Mouse (Mus musculus): ENCODE data around the gene Col5a1. TPM values are rescaled to one million over a fixed set of nuclear protein-coding genes. Genes with fewer than 3 reads are reported as not detected.

Gene Col5a1
- total and polyA plus RNA-seq, 3 experiments: 31.1 to 75.5 TPM; not detected in 1

GRCm38 (mm10) chr2:27893015-27893414 lies 6.8 kb downstream of the Col5a1 start:
- DNase-seq (ENCODE audit: low read depth, low spot score): no peak
- no peak for TF ChIP-seq HCFC1 (IDR thresholded peaks at IDR 0.05; ENCODE audit: low read depth, low read length)
- Histone ChIP-seq H3K4me1 (ENCODE audit: control insufficient read depth in 1 of 2, insufficient read depth in 2 of 2, low read length in 2 of 2) (no peaks in the 10 kb centered on the region), H3K79me2 (ENCODE audit: control insufficient read depth, insufficient read depth, low read length, poor library complexity) (no peaks in the 10 kb centered on the region), H3K27me3 (ENCODE audit: control insufficient read depth in 1 of 2, insufficient read depth in 2 of 2, low read length in 2 of 2) (peaks cover 0 to 1% of the 10 kb centered on the region in 2 experiments; a peak in 1 of 4 replicates), H3K27ac (ENCODE audit: control insufficient read depth, low read depth, low read length) (no peak overlapping the region), H3K36me3 (ENCODE audit: control insufficient read depth in 1 of 2, insufficient read depth in 2 of 2, low read length in 2 of 2) (no peaks in the 10 kb centered on the region), H3K9me3 (replicated peaks; ENCODE audit: insufficient read depth, low read length) (no peaks in the 10 kb centered on the region), H3K4me3 (ENCODE audit: control insufficient read depth in 1 of 2, insufficient read depth in 1 of 2, low read depth in 2 of 2, low read length in 2 of 2) (no peak overlapping the region), H3K9ac (ENCODE audit: control insufficient read depth, low read depth, low read length, poor library complexity, severe bottlenecking) (no peak overlapping the region)

GRCm38 (mm10) chr2:27894986-27895385 lies 8.8 kb downstream of the Col5a1 start:
- Histone ChIP-seq H3K9ac (ENCODE audit: control insufficient read depth, low read depth, low read length, poor library complexity, severe bottlenecking) (no peak overlapping the region), H3K4me1 (ENCODE audit: control insufficient read depth in 1 of 2, insufficient read depth in 2 of 2, low read length in 2 of 2) (no peaks in the 10 kb centered on the region), H3K9me3 (replicated peaks; ENCODE audit: insufficient read depth, low read length) (no peaks in the 10 kb centered on the region), H3K4me3 (ENCODE audit: control insufficient read depth in 1 of 2, insufficient read depth in 1 of 2, low read depth in 2 of 2, low read length in 2 of 2) (no peak overlapping the region), H3K27me3 (ENCODE audit: control insufficient read depth in 1 of 2, insufficient read depth in 2 of 2, low read length in 2 of 2) (peaks cover 0 to 1% of the 10 kb centered on the region in 2 experiments; a peak in 1 of 4 replicates), H3K79me2 (ENCODE audit: control insufficient read depth, insufficient read depth, low read length, poor library complexity) (no peaks in the 10 kb centered on the region), H3K36me3 (ENCODE audit: control insufficient read depth in 1 of 2, insufficient read depth in 2 of 2, low read length in 2 of 2) (no peaks in the 10 kb centered on the region), H3K27ac (ENCODE audit: control insufficient read depth, low read depth, low read length) (no peak overlapping the region)
- no peak for DNase-seq (ENCODE audit: low read depth, low spot score)
- TF ChIP-seq SIN3A (IDR thresholded peaks at IDR 0.05; ENCODE audit: low read length): no peak
- TF ChIP-seq ELF1 (IDR thresholded peaks at IDR 0.05; ENCODE audit: low read depth, low read length): no peak
- TF ChIP-seq MXI1 (IDR thresholded peaks at IDR 0.05; ENCODE audit: low read depth, low read length): no peak
- no peak for TF ChIP-seq RCOR1 (IDR thresholded peaks at IDR 0.05; ENCODE audit: low read depth, low read length)

- Histone ChIP-seq H3K79me2 (ENCODE audit: control insufficient read depth, insufficient read depth, low read length, poor library complexity) (no peaks in the 10 kb centered on the region), H3K9ac (ENCODE audit: control insufficient read depth, low read depth, low read length, poor library complexity, severe bottlenecking) (no peak overlapping the region), H3K9me3 (replicated peaks; ENCODE audit: insufficient read depth, low read length) (no peaks in the 10 kb centered on the region), H3K36me3 (ENCODE audit: control insufficient read depth in 1 of 2, insufficient read depth in 2 of 2, low read length in 2 of 2) (no peaks in the 10 kb centered on the region), H3K27me3 (ENCODE audit: control insufficient read depth in 1 of 2, insufficient read depth in 2 of 2, low read length in 2 of 2) (peaks cover 0 to 1% of the 10 kb centered on the region in 2 experiments; a peak in 1 of 4 replicates), H3K4me3 (ENCODE audit: control insufficient read depth in 1 of 2, insufficient read depth in 1 of 2, low read depth in 2 of 2, low read length in 2 of 2) (no peak overlapping the region), H3K4me1 (ENCODE audit: control insufficient read depth in 1 of 2, insufficient read depth in 2 of 2, low read length in 2 of 2) (no peaks in the 10 kb centered on the region), H3K27ac (ENCODE audit: control insufficient read depth, low read depth, low read length) (no peak overlapping the region)
- DNase-seq (ENCODE audit: low read depth, low spot score): no peak
- TF ChIP-seq TBP (IDR thresholded peaks at IDR 0.05; ENCODE audit: low read depth, low read length) (no peak), NRF1 (IDR thresholded peaks at IDR 0.05; ENCODE audit: insufficient read depth, low read depth, low read length, poor library complexity, severe bottlenecking) (no peak), MXI1 (IDR thresholded peaks at IDR 0.05; ENCODE audit: low read depth, low read length) (no peak), ETS1 (IDR thresholded peaks at IDR 0.05; ENCODE audit: low read depth, low read length) (no peak), JUND (IDR thresholded peaks at IDR 0.05; ENCODE audit: low read depth, low read length) (no peak), BHLHE40 (IDR thresholded peaks at IDR 0.05; ENCODE audit: borderline replicate concordance, low read depth, low read length) (no peak), CTCF (IDR thresholded peaks at IDR 0.05 in 2 of 3, conservative IDR thresholded peaks at IDR 0.05 in 1 of 3; ENCODE audit: control insufficient read depth in 1 of 3, insufficient read depth in 1 of 3, low read depth in 2 of 3, low read length in 3 of 3, poor library complexity in 1 of 3, severe bottlenecking in 1 of 3) (no peak), MYB (IDR thresholded peaks at IDR 0.05; ENCODE audit: low read depth, low read length) (no peak), MAX (IDR thresholded peaks at IDR 0.05; ENCODE audit: low read length) (no peak), CHD1 (IDR thresholded peaks at IDR 0.05; ENCODE audit: low read depth, low read length) (no peak), USF1 (IDR thresholded peaks at IDR 0.05; ENCODE audit: low read depth, low read length) (no peak)
Observed at GRCm38 (mm10) chr2:27895648-27896047, 9.4 kb downstream of the Col5a1 start.
